Mouse (Mus musculus) G1E (cell line): ENCODE results near the gene Tmtc1.

Source experiments
- CTCF ChIP-seq: IDR thresholded peaks from 2 replicates; pipeline ENCODE4 v1.5.1; 2012; ENCODE audit warnings: low read depth, low read length, inconsistent platforms, mixed read lengths
- GATA1 ChIP-seq: IDR thresholded peaks from 2 replicates; pipeline ENCODE4 v1.6.1; 2012; ENCODE audit warnings: borderline replicate concordance, low read length, inconsistent platforms, mixed read lengths
- GATA2 ChIP-seq: IDR thresholded peaks from 2 replicates; pipeline ENCODE4 v1.6.1; 2012; ENCODE audit warnings: low read depth, low read length, inconsistent platforms, borderline replicate concordance
- POLR2AphosphoS5 ChIP-seq: IDR thresholded peaks from 2 replicates; pipeline ENCODE4 v1.6.1; 2012; ENCODE audit warnings: low read depth, low read length, inconsistent platforms; ENCODE audit not compliant: insufficient replicate concordance
- TAL1 ChIP-seq: conservative IDR thresholded peaks from 2 replicates; pipeline ENCODE4 v1.6.1; 2012; ENCODE audit warnings: low read depth, low read length, inconsistent platforms, mixed read lengths

DNA sequence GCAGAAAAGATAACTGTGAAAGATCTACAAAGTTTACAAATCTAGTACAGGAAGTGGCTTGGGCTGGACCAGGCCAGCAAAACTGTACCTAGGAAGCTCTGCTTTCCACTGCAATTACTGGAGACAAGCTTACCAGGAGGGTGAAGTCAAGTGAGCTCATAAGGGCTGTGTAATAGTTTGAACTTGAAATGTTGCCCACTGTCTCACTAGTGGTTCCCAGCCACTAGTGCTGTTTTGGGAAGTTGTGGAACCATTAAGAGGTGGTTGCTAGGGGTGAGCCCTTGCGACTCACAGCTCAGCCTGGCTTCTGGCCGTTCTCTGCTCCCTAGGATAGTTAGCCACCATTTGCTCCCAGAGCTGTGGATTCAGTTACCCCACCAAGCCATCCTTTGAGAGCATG is 112.3 kb downstream of the Tmtc1 start:
- TF ChIP-seq GATA1 (no peak), CTCF (no peak), POLR2AphosphoS5 (no peak), TAL1 (no peak), GATA2 (no peak)
